Mouse (Mus musculus): ENCODE measurements at regions not wholly inside any gene's neighbourhood (a gene's known extent, or its start where the extent isn't known, plus 50 kb on each side); places are given as distances from the start of the nearest gene placed in this dataset.

- no peak for DNase-seq
These were observed 323.0 kb downstream of the Klf5 start for GRCm38 (mm10) chr14:99621538-99621937.

GRCm38 (mm10) chr14:99624380-99625327 lies 326.2 kb downstream of the Klf5 start:
- no peak for DNase-seq

GRCm38 (mm10) chr14:99627615-99628014 lies 329.1 kb downstream of the Klf5 start:
- no peak for DNase-seq

GRCm38 (mm10) chr14:99631092-99631491 lies 332.6 kb downstream of the Klf5 start:
- DNase-seq, result no peak

GRCm38 (mm10) chr14:99632444-99632843 lies 334.0 kb downstream of the Klf5 start:
- DNase-seq, result no peak

DNA sequence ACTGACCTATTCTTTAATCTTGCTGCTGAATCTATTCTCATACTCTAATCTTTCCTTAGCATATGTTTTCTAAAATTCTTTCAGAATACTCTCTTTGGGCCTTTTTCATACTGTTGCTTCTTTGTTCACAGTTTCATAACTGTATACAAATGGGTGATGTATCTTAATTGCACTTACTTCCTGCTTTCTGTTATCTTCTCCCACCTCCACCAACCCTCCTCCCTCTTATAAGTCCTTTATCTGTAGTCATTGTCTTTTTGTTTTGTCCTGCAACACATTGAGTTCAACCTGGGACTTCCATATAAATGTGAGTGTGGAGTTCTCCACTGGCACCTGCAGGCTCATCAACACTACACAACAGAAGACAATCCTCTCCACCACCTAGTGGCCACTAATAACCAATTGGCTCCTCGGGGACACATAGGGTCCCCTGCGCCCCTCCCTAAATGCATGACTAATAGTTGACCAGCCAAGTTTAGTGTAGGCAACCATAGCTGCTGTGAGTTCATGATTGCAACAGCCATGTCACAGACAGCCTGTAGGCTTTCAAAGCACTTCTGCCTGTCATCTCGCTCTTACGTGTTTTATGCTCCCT lies 337.2 kb downstream of the Klf5 start:
- no peak for DNase-seq

- DNase-seq, result no peak
These were observed 343.3 kb downstream of the Klf5 start for GRCm38 (mm10) chr14:99641475-99642453.

- DNase-seq, result no peak
These were observed 347.8 kb downstream of the Klf5 start for GRCm38 (mm10) chr14:99646323-99646722.

- no peak for DNase-seq
These were observed 375.9 kb downstream of the Klf5 start for GRCm38 (mm10) chr14:99674399-99674798.

- DNase-seq, result no peak
These were observed 388.7 kb downstream of the Klf5 start for GRCm38 (mm10) chr14:99687062-99687806.

DNA sequence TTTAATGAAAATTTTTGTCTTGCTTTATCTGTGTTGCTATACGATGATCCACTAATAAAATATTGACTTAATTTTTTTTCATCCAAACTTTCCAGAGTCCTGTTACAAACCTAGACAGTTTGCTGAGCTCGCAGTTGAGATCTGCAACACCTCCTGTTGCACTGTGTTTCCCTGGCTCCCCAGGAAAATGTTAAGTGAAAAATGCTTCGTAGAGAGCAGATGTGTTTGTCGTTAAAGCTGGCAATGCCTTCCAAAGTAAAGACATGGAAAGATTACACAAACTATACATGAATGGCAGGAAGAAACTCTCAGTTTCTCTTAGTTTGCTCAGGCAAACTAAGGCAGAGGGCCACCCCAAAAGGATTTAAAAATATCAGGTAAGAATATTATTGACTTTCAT lies 389.9 kb downstream of the Klf5 start:
- no peak for DNase-seq

DNA sequence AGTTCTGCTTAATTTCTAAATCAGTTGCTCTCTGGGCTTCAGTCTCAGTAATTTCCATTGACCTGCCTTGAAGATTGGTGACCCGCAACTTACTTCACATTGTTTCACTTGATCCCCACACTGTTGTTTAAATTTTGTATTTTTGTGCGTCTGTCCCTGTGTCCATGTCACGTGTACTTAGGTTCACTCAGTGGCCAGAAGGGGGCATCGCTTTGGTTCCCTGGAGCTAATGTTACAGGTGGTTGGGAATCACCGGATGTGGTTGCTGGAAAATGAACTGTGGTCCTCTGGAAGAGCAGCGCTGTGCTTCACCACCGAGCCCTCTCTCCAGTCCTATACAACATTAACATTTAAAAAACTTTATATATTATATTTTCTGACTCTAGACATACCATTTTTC lies 397.8 kb downstream of the Klf5 start:
- DNase-seq, result no peak

DNA sequence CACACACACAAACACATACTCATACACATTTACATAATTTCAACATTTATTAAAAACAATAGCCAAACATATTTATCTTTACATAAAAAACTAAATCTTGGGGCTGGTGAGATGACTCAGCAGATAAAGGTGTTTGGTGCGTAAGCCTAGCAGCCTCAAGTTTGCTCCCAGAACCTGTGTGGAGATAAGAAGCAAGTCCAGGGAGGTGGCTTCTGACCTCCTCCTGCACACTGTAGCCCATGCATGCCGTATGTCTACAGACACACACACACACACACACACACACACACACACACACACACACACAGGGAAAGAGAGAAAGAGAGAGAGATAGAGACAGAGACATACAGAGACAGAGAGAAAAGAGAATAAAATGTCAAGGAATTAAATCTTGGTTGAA lies 401.1 kb downstream of the Klf5 start:
- no peak for DNase-seq

DNA sequence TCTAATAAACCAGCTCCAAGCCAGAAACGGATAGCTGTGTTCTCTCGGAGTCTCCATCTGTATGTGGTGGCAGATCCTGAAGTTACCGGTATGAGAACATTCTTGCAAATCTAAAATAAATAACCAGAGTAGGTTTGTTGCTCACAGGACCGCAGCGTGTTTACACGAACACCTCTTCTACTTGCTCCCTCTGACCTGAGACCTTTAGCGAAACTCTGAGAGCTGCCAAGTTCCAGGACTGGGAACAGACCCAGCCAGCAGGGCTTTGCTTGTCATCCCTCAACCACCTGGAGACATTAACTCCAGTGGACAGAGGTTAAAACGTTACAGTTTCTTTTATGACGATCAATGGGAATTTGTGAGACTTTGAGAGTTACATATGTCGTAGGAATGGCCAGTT lies 407.5 kb downstream of the Klf5 start:
- DNase-seq, result no peak

DNA sequence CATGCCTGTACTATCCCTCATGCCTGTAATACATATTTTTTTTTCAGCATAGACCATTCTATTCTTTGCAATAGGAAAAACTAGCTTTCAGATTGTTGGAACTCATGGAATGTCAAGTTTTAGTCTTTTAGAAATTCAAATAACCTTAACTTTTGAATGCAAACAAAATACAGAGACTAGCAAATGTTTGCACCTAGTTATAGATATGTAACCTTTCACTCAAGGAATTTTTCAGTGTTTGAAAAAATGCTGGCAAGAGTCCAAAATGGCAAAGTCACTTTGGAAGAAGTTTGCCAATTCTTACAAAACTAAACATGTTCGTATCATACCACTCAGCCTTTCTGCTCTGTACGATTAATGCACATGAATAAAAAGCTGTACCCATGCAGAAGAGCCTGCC lies 409.6 kb downstream of the Klf5 start:
- no peak for DNase-seq

- DNase-seq, result no peak
These were observed 411.3 kb downstream of the Klf5 start for GRCm38 (mm10) chr14:99709764-99710163.

DNA sequence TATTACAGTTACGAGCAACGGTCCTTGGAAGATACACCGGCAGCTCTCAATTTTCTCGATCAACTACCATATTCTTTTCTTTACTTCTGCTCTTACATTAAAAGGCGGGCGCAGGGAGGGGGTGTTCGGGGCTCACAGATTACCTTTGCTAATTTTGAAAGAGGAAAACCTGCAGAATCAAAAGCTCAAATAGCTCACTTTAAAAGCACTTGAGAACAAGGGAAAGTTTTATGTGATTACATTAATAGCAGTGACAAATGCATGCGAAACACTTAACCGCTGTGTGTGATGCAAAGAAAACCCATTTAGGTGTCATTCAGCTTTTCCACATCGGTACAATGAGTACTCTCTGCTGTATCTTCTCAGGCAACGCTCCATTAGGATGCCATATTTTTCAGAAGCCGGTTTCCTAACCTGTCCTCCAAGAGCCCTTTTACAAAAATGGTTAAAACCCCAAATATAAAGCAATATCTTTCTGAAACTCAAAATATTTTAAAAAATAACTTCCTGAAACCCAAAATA lies 412.2 kb downstream of the Klf5 start:
- no peak for DNase-seq

DNA sequence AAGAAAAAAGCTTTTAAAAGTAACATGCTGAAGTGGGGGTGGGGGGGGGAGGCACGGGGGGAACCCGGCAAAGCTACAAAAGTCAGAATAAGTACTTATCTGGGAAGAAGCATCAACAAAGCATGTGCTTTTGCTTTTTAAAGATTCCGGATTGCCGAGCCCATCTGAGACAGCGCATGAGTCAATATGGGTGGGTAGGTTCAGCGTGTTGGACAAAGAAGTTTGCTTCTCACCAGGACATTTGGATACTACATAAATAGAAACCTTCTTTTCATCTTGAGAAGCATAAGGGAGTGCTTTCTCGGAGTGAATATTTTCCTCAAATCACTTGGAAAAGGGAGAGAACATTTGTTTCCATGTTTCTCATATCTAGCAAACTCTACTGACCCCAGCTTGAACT lies 414.1 kb downstream of the Klf5 start:
- DNase-seq, result no peak

DNA sequence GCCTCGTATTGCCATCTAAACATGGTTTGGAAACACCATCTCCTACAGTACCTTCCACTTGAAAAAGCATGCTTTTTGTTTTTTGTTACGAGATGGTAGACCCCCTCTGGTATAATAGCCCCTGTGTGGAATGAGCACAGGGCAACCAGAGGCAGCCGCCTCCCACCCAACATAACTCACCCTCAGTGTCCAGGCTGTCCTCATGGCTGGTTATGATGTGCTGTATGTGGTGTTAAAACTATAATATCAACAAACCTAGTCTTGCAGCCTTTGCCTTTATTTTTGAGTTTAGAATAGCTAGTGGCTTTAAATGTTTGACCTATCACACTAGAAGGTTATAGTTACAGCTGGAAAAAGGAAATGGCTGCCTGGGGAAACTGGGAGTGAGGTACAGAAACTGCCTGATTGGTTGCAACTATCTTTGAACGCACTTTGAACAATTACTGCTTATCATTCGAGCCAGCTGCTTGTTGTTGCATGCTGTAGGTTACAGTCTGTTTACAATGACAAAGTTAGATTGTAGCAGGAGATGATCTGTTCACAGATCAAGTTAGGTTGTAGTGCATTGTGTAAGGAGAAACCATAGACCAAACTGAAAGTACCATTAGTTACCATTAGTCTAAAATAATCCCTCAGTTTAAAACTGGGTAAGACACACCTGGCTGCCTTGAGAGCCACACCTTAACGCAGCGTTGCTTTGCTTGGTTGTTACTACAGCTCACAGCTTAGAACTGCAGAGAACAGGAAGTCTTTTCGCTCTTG lies 414.8 kb downstream of the Klf5 start:
- DNase-seq, result no peak

GRCm38 (mm10) chr14:99733474-99734199 lies 435.1 kb downstream of the Klf5 start:
- DNase-seq, result no peak

DNA sequence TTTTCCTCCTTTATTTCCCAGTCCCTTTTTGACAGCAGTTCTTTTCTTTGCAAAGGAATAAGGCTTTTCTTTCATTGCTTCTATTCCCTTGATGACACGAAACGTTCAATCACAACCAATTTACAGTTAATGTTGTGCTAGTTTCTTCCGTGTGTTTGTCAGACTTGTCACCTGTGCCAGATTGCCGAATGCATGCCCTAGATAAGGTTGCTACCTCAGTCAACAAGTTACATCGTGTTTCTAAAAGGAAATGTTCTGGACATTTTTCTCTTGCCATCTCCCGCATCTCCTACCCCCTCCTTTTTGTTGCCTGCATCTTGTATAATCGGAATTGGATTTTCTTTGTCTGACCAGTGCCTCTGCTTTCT lies 435.7 kb downstream of the Klf5 start:
- no peak for DNase-seq
